Mouse (Mus musculus): ENCODE measurements around the gene Dcdc2c. TPM values are rescaled to one million over a fixed set of nuclear protein-coding genes. Genes with fewer than 3 reads are reported as not detected.

The Dcdc2c gene
- total and polyA plus RNA-seq, 3 experiments: not detected

GRCm38 (mm10) chr12:28578147-28578546 is 25.9 kb upstream of the Dcdc2c start:
- dilution Hi-C loops (cut with MboI; ENCODE audit: extremely low pct_ligation_motif_present, extremely low pct_unique_long_range_greater_than_20kb, low sequenced_read_pairs) (no loop called here), in situ Hi-C loops (cut with MboI; ENCODE audit: low pct_ligation_motif_present, low pct_unique_long_range_greater_than_20kb, low sequenced_read_pairs) (loop anchor here (25.0 kb wide), 1 partner anchor 534 kb away; no protein-coding TSS in a partner anchor)
- no peak overlapping the region for H3K4me2 ChIP-seq (ENCODE audit: insufficient read depth, low read depth, poor library complexity, severe bottlenecking)
- H3K9me3 ChIP-seq (replicated peaks; ENCODE audit: low read length): peaks cover 2% of the 10 kb centered on the region
- no peak overlapping the region for H3K9ac ChIP-seq (ENCODE audit: insufficient read depth, low read depth)
- no peak for DNase-seq (ENCODE audit: extremely low read depth)
- H3K27ac ChIP-seq (ENCODE audit: insufficient read depth, low read depth): no peak overlapping the region
- no peaks in the 10 kb centered on the region for H3K79me2 ChIP-seq (replicated peaks; ENCODE audit: control insufficient read depth, extremely low read depth, insufficient read depth, poor library complexity, severe bottlenecking)
- no peak for TF ChIP-seq NRF1 (IDR thresholded peaks at IDR 0.05; ENCODE audit: low read depth, low read length)
- TF ChIP-seq CHD2 (IDR thresholded peaks at IDR 0.05; ENCODE audit: low read length): no peak
- TF ChIP-seq NELFE (IDR thresholded peaks at IDR 0.05; ENCODE audit: low read depth, low read length): no peak
- TF ChIP-seq RCOR1 (conservative IDR thresholded peaks at IDR 0.05; ENCODE audit: low read depth, low read length): no peak
- no peak for TF ChIP-seq MYC (IDR thresholded peaks at IDR 0.05; ENCODE audit: low read depth, low read length)
- TF ChIP-seq ETS1 (conservative IDR thresholded peaks at IDR 0.05; ENCODE audit: low read depth, low read length): no peak
- no peak for TF ChIP-seq SIN3A (IDR thresholded peaks at IDR 0.05; ENCODE audit: low read length)
- no peak for TF ChIP-seq ZC3H11A (IDR thresholded peaks at IDR 0.05; ENCODE audit: low read depth, low read length)
- TF ChIP-seq MEF2A (IDR thresholded peaks at IDR 0.05; ENCODE audit: borderline replicate concordance, low read depth, low read length): no peak
- TF ChIP-seq POLR2A (IDR thresholded peaks at IDR 0.05; ENCODE audit: low read depth, low read length): no peak
- TF ChIP-seq TBP (conservative IDR thresholded peaks at IDR 0.05; ENCODE audit: low read depth, low read length): no peak
- no peak for TF ChIP-seq PAX5 (IDR thresholded peaks at IDR 0.05; ENCODE audit: low read length)
- no peak for TF ChIP-seq RAD21 (IDR thresholded peaks at IDR 0.05; ENCODE audit: low read depth, low read length)
- TF ChIP-seq JUND (conservative IDR thresholded peaks at IDR 0.05; ENCODE audit: low read depth, low read length): no peak
- no peak for TF ChIP-seq E2F4 (IDR thresholded peaks at IDR 0.05; ENCODE audit: insufficient replicate concordance, low read depth, low read length)
- no peak for TF ChIP-seq UBTF (IDR thresholded peaks at IDR 0.05; ENCODE audit: low read depth, low read length)
- no peak for TF ChIP-seq BHLHE40 (IDR thresholded peaks at IDR 0.05; ENCODE audit: low read depth, low read length)
- no peaks in the 10 kb centered on the region for H3K36me3 ChIP-seq (replicated peaks in 1 of 2; ENCODE audit: control insufficient read depth in 1 of 2, insufficient read depth in 1 of 2, low read length in 1 of 2)
- no peak overlapping the region for H3K4me3 ChIP-seq (replicated peaks in 1 of 3; ENCODE audit: low read depth in 2 of 3, low read length in 2 of 3, poor library complexity in 1 of 3)
- peaks cover 5% of the 10 kb centered on the region for H3K27me3 ChIP-seq (replicated peaks)
- H3K4me1 ChIP-seq (ENCODE audit: control insufficient read depth in 1 of 2, insufficient read depth in 2 of 2): no peaks in the 10 kb centered on the region

GRCm38 (mm10) chr12:28575366-28576070 is 23.3 kb upstream of the Dcdc2c start:
- Histone ChIP-seq H3K4me2 (ENCODE audit: insufficient read depth, low read depth, poor library complexity, severe bottlenecking) (no peak overlapping the region), H3K27ac (ENCODE audit: insufficient read depth, low read depth) (no peak overlapping the region), H3K79me2 (replicated peaks; ENCODE audit: control insufficient read depth, extremely low read depth, insufficient read depth, poor library complexity, severe bottlenecking) (no peaks in the 10 kb centered on the region), H3K9me3 (replicated peaks; ENCODE audit: low read length) (peaks cover 2% of the 10 kb centered on the region), H3K9ac (ENCODE audit: insufficient read depth, low read depth) (no peak overlapping the region), H3K36me3 (replicated peaks in 1 of 2; ENCODE audit: control insufficient read depth in 1 of 2, insufficient read depth in 1 of 2, low read length in 1 of 2) (no peaks in the 10 kb centered on the region), H3K27me3 (replicated peaks) (peaks cover 5% of the 10 kb centered on the region), H3K4me1 (ENCODE audit: control insufficient read depth in 1 of 2, insufficient read depth in 2 of 2) (no peaks in the 10 kb centered on the region), H3K4me3 (replicated peaks in 1 of 3; ENCODE audit: low read depth in 2 of 3, low read length in 2 of 3, poor library complexity in 1 of 3) (no peak overlapping the region)
- no peak for DNase-seq (ENCODE audit: extremely low read depth)
- TF ChIP-seq ETS1 (conservative IDR thresholded peaks at IDR 0.05; ENCODE audit: low read depth, low read length) (no peak), UBTF (IDR thresholded peaks at IDR 0.05; ENCODE audit: low read depth, low read length) (no peak), SMC3 (IDR thresholded peaks at IDR 0.05; ENCODE audit: low read depth, low read length) (no peak), MEF2A (IDR thresholded peaks at IDR 0.05; ENCODE audit: borderline replicate concordance, low read depth, low read length) (no peak), CTCF (conservative IDR thresholded peaks at IDR 0.05 in 1 of 2, IDR thresholded peaks at IDR 0.05 in 1 of 2; ENCODE audit: low read depth in 2 of 2, low read length in 2 of 2) (no peak), E2F4 (IDR thresholded peaks at IDR 0.05; ENCODE audit: insufficient replicate concordance, low read depth, low read length) (no peak), EP300 (IDR thresholded peaks at IDR 0.05; ENCODE audit: low read length) (no peak), MXI1 (IDR thresholded peaks at IDR 0.05; ENCODE audit: low read depth, low read length) (no peak), CHD2 (IDR thresholded peaks at IDR 0.05; ENCODE audit: low read length) (no peak), ZMIZ1 (IDR thresholded peaks at IDR 0.05; ENCODE audit: low read depth, low read length) (no peak), GABPA (IDR thresholded peaks at IDR 0.05; ENCODE audit: insufficient replicate concordance, low read depth, low read length) (no peak)
- dilution Hi-C loops (cut with MboI; ENCODE audit: extremely low pct_ligation_motif_present, extremely low pct_unique_long_range_greater_than_20kb, low sequenced_read_pairs) (no loop called here), in situ Hi-C loops (cut with MboI; ENCODE audit: low pct_ligation_motif_present, low pct_unique_long_range_greater_than_20kb, low sequenced_read_pairs) (loop anchor here (25.0 kb wide), 1 partner anchor 537 kb away; no protein-coding TSS in a partner anchor)
